Mouse (Mus musculus) adrenal gland, postnatal 4 days (tissue): ENCODE results near the gene Mkrn2os. TPM values are rescaled to one million over a fixed set of nuclear protein-coding genes. Genes with fewer than 3 reads are reported as not detected.

Experiments used
- total RNA-seq, 2 experiments: library from RNA; stranded (reverse); gene quantifications; 2 replicates each; pipeline ENCODE4 v1.2.3; 2021

The Mkrn2os gene
- total RNA-seq, 2 experiments from 2014 or later: 0.45 to 1.2 TPM

Other genes starting within 250 kb of the Mkrn2os start
- gene Pparg, start 231.6 kb downstream of the Mkrn2os start, total RNA-seq: 10 to 100 TPM; 24.8 to 30.2 TPM
- 10 to 100 TPM; 18.4 to 20.7 TPM for gene Tsen2, start 47.9 kb downstream of the Mkrn2os start, total RNA-seq
- gene Mkrn2, start 9.3 kb upstream of the Mkrn2os start, total RNA-seq: 10 to 100 TPM; 42.2 to 46.1 TPM
- 100 to 1,000 TPM; 125 to 131 TPM for gene Raf1, start 84.1 kb upstream of the Mkrn2os start, total RNA-seq
- gene Tmem40, start 169.8 kb upstream of the Mkrn2os start, total RNA-seq: 1 to 10 TPM; 1.2 to 1.5 TPM
- gene Cand2, start 182.0 kb upstream of the Mkrn2os start, total RNA-seq: 10 to 100 TPM; 23.4 to 24.2 TPM
- gene Rpl32, start 216.2 kb upstream of the Mkrn2os start, total RNA-seq: 1,000 to 10,000 TPM; 1,843 to 1,894 TPM
- gene Efcab12, start 245.8 kb upstream of the Mkrn2os start, total RNA-seq: 1 to 10 TPM in 1 of 2 experiments, under 1 TPM in 1; 0.96 to 1.9 TPM